Mouse (Mus musculus): ENCODE measurements around the gene Gpr142.

The Gpr142 gene

DNA sequence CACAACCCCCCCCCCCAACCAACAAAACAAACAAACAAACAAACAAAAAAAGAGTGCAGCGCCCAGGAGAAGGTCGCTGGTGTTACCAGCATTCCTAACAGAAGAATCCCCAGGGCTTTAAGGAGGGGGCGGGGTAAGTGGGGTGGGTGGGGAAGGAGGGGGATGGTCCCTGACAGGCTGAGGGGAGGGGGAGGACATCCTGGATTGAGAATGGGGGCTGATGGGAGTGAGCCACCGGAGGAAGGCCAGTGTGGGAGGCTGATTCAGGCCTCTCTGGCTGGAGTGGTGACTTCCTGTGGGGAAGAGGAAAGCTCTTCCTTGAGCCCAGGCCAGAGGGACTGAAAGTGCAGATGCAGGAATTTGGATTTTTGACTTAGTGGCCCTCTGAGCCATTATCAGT, 47.6 kb downstream of the Gpr142 start:
- DNase-seq, result no peak

DNA sequence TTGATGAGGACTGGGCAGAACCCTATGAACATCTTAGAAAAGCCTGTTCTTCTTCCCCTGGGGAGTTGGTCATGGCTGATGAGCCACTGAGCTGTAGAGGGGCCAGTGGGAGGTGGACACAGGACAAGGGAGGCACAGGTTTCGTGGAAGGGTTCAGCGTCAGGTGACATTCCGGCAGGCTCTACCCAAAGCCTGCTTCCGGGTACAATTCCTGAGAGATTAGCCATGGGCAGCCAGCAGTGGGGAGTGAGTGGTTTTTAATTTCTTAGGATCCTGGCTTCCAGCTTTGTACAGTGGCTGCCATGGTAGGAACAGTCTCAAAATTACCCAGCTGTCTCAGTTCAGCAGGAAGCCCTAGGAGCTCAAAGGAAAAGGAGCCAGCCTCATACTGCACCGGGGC, 48.3 kb downstream of the Gpr142 start:
- no peak for DNase-seq

- DNase-seq, result no peak
Measured at GRCm38 (mm10) chr11:114849572-114849971, 50.8 kb downstream of the Gpr142 start.

- no peak for DNase-seq
Measured at GRCm38 (mm10) chr11:114850066-114850451, 51.3 kb downstream of the Gpr142 start.

- no peak for DNase-seq
Measured at GRCm38 (mm10) chr11:114850452-114851268, 51.9 kb downstream of the Gpr142 start, which contains the start of gene Gprc5c. TSS of gene Gprc5c (plus strand) at chr11:114851152.

DNA sequence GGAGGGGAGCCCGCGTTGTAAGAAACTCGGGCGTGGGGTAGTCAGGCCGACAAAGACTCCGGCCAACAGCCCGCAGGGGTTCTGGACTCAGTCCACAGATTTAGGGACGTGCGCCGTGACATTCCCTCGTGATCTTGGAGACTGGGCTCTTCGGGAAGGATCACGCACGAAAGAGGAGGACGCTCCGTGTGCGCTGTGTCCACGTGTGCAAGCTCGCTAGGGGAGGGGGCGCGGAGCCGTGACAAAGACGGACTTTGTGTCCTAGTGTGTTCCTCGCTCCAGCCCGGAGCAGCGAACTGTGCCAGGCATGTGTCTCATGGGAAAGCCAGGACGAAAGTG, 52.5 kb downstream of the Gpr142 start:
- no peak for DNase-seq

- DNase-seq, result no peak
Measured at GRCm38 (mm10) chr11:114851608-114852310, 53.0 kb downstream of the Gpr142 start.

DNA sequence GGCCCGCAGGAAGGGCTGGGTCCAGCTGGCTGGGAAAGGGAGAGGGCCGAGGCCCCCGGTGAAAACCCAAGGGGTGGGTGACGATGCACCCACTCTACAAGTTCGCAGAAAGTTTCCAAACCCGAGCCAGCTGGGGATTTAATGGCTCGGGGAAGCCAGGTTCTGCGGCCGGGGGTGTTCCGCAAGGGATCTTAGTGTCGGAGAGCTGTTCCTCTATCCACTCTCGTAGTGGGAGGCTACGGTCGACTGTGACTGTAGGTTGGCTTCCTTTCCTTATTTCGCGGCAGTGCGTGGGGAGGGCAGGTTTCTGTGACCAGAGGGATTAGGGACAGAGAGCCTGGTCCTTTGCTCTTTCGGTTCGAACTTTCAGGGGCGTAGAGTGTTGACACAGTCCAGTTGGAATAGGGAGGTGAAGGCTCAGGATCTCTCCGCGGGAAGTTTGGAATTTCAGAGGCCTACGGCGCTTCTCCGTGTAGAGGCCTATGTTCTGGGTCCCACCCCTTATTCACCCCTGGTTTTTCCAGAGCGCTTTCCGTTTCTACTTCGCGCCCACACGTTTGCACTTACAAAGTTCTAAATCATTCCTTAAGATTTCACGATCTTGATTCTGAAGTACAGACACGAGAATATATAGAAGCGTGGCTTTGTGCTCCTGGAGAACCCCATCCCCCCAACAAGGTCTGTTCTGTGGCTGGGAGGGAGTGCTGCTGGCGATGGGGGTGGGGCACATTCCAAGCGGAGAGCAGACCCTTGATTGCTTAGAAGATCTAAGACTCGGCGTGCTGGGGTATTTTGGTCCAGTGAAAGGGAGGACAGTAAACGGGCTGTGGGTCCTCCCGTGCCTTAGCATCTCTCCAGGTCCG, 53.8 kb downstream of the Gpr142 start:
- no peak for DNase-seq

- no peak for DNase-seq
Measured at GRCm38 (mm10) chr11:114853174-114853838, 54.6 kb downstream of the Gpr142 start.

GRCm38 (mm10) chr11:114854581-114854980, 55.9 kb downstream of the Gpr142 start:
- DNase-seq, result no peak

- DNase-seq, result no peak
Measured at GRCm38 (mm10) chr11:114856125-114856524, 57.4 kb downstream of the Gpr142 start.

All from thymus, postnatal 14 days (tissue).